Mouse (Mus musculus) forebrain, embryonic 13.5 days (tissue): ENCODE results near the gene Esr1. TPM values are rescaled to one million over a fixed set of nuclear protein-coding genes. Genes with fewer than 3 reads are reported as not detected.
A peak's percentile ranks its signal among the peaks of the same experiment; 100 is the strongest.

Experiments used
- ATAC-seq: fragments of 200-750 bp; cut with Nextera tagmentation; 2 replicates; pipeline ENCODE4 v1.8.0; 2017
- H3K27ac ChIP-seq: fragments of 300-500 bp; sonication (generic); 2 replicates; pipeline ENCODE4 v1.5.1; 2015; ENCODE audit warnings: inconsistent platforms, mild to moderate bottlenecking, moderate library complexity
- H3K27me3 ChIP-seq: fragments of 300-500 bp; sonication (generic); 2 replicates; pipeline ENCODE4 v1.6.1; 2015; ENCODE audit warnings: mild to moderate bottlenecking, inconsistent platforms
- H3K36me3 ChIP-seq: fragments of 300-500 bp; sonication (generic); 2 replicates; pipeline ENCODE4 v1.6.1; 2015; ENCODE audit warnings: mild to moderate bottlenecking, inconsistent platforms; ENCODE audit not compliant: poor library complexity, severe bottlenecking
- H3K4me1 ChIP-seq: fragments of 300-500 bp; sonication (generic); 2 replicates; pipeline ENCODE4 v1.6.1; 2015; ENCODE audit warnings: inconsistent platforms
- H3K4me2 ChIP-seq: fragments of 300-500 bp; sonication (generic); 2 replicates; pipeline ENCODE4 v1.6.1; 2015; ENCODE audit warnings: inconsistent platforms, mild to moderate bottlenecking, moderate library complexity
- H3K4me3 ChIP-seq: fragments of 300-500 bp; sonication (generic); 2 replicates; pipeline ENCODE4 v1.5.1; 2015; ENCODE audit warnings: mild to moderate bottlenecking, inconsistent platforms
- H3K9ac ChIP-seq: fragments of 300-500 bp; sonication (generic); 2 replicates; pipeline ENCODE4 v1.6.1; 2015; ENCODE audit warnings: mild to moderate bottlenecking, inconsistent platforms
- H3K9me3 ChIP-seq: fragments of 300-500 bp; sonication (generic); replicated peaks from 2 replicates; pipeline ENCODE4 v1.6.1; 2016; ENCODE audit warnings: inconsistent platforms
- WGBS: fragments of 180-500 bp; shearing (Covaris S2); methylation state at CpG from one replicate; pipeline ENCODE4 v1.1.7; 2015; 5-methylcytosine and 5-hydroxymethylcytosine counted together
- polyA plus RNA-seq: library from polyadenylated mRNA; unstranded; fragments of >200 nt; fragmentation: Nextera tagmentation; extraction: Ambion mirVana; gene quantifications from 2 replicates; pipeline ENCODE4 v1.2.1, GENCODE M21; 2015

Gene Esr1
- polyA plus RNA-seq, 1 experiment from 2014 or later = not detected

DNA sequence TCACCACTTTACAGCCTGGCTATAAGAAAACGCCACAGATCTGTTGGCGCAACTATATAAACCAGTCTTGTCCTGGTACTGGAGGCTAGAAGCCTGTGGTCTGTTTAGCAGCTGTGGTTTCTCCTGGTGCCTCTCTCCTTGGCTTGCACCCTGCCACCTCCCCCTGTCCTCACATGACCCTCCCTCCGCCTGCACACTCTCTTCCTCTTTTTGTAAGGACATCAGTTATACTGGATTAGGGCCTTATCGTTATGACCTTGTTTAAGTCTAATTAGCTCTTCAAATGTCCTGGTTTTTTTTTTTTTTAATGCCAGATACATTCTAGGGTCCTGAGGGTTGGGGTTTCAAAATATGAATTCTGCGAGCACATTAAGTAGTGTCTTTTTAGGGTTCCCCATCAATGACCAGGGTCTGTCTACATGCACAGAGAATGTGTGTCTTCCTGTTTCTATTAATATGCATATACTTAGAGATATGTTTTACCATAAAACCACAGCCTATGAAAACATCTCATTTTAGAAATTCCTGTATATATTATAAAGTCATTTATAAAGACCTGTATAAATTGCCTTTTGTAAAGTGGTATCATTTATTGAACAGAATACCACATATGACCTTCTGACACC is 175.7 kb downstream of the Esr1 start:
- 93% methylated on average over 5 of the region's 5 CpGs for WGBS
- H3K4me3 ChIP-seq = no peak overlapping the region
- H3K9ac ChIP-seq = no peak overlapping the region
- no peaks in the 10 kb centered on the region for H3K36me3 ChIP-seq
- H3K4me1 ChIP-seq = no peaks in the 10 kb centered on the region
- no peak overlapping the region for H3K27ac ChIP-seq
- no peak for ATAC-seq
- H3K9me3 ChIP-seq = no peaks in the 10 kb centered on the region
- no peak overlapping the region for H3K4me2 ChIP-seq
- no peaks in the 10 kb centered on the region for H3K27me3 ChIP-seq

- H3K4me2 ChIP-seq = no peak overlapping the region
- H3K4me1 ChIP-seq = no peaks in the 10 kb centered on the region
- WGBS = 88% methylated on average over 3 of the region's 3 CpGs
- no peaks in the 10 kb centered on the region for H3K36me3 ChIP-seq
- no peak overlapping the region for H3K27ac ChIP-seq
- no peaks in the 10 kb centered on the region for H3K9me3 ChIP-seq
- H3K9ac ChIP-seq = no peak overlapping the region
- ATAC-seq = no peak
- no peak overlapping the region for H3K4me3 ChIP-seq
- no peaks in the 10 kb centered on the region for H3K27me3 ChIP-seq
Measured at GRCm38 (mm10) chr10:4798268-4798808, 186.9 kb downstream of the Esr1 start.

GRCm38 (mm10) chr10:4824366-4824765 is 213.0 kb downstream of the Esr1 start:
- no peaks in the 10 kb centered on the region for H3K4me1 ChIP-seq
- H3K4me3 ChIP-seq = no peak overlapping the region
- 93% methylated on average over 5 of the region's 5 CpGs for WGBS
- no peak overlapping the region for H3K9ac ChIP-seq
- no peak overlapping the region for H3K4me2 ChIP-seq
- H3K36me3 ChIP-seq = no peaks in the 10 kb centered on the region
- ATAC-seq = no peak
- no peaks in the 10 kb centered on the region for H3K9me3 ChIP-seq
- no peak overlapping the region for H3K27ac ChIP-seq
- H3K27me3 ChIP-seq = no peaks in the 10 kb centered on the region

DNA sequence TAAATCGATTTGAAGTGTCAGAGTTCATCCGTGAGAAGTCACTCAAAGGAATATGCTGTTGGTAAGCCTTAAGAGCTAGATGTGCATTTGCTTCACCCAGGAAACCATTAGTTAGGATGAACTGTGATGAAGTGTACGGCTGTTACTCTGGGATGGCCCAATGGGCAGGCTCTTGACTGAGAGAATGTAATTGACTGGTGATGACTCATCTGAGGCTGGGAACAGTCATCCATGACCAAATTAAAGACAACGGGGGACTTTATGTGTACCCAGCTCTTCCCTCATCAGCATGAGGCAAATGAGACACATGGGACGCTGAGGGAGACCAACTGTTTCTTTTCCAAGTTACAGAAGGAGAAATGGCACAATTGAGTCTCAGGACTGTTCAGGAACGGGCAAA is 219.2 kb downstream of the Esr1 start:
- Histone ChIP-seq H3K27me3 (no peaks in the 10 kb centered on the region), H3K4me1 (no peaks in the 10 kb centered on the region), H3K4me3 (no peak overlapping the region), H3K4me2 (no peak overlapping the region), H3K27ac (no peak overlapping the region), H3K9me3 (no peaks in the 10 kb centered on the region), H3K36me3 (no peaks in the 10 kb centered on the region), H3K9ac (no peak overlapping the region)
- 87% methylated on average over 6 of the region's 6 CpGs for WGBS
- no peak for ATAC-seq

DNA sequence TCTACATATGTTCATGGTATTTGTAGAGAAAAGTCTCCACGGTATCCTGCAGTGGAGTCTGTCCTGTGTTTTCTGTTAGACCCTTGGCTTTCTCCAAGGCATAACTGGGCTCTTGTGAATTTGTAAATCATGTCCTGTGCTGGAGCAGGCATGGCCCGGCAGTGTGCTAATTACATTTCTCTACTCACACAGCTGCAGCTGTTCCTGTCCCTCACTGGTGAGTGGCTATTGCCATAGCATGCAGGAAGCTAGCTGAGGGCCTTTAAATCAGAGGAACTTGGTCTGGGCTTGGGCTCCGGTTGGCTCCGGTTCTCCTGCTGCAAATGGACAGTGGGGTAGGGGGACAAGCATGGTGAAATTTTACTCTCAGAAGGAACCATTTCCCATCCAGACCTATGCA is 226.7 kb downstream of the Esr1 start:
- Histone ChIP-seq H3K27ac (no peak overlapping the region), H3K4me3 (no peak overlapping the region), H3K27me3 (no peaks in the 10 kb centered on the region), H3K9ac (no peak overlapping the region), H3K4me1 (no peaks in the 10 kb centered on the region), H3K9me3 (no peaks in the 10 kb centered on the region), H3K36me3 (no peaks in the 10 kb centered on the region), H3K4me2 (no peak overlapping the region)
- 90% methylated on average over 4 of the region's 4 CpGs for WGBS
- ATAC-seq = no peak

DNA sequence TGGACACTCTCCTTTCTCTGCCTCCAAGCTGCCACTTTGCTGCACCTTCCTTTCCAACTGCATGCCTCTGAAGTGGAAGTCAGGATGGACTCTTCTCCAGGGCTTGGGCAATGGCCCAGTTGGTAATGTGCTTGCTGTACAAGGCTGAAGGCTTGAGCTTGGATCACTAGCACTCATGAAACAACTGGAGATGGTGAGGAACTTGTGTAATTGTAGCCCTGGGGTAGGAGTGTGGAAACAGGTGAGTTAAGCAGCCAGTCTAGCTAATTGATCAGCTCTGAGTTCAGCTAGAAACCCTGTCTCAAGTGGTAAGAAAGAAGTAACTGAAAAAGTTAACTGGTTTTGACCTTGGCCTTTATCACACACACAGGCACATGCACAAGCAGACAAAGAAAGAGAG is 229.6 kb downstream of the Esr1 start:
- Histone ChIP-seq H3K27me3 (no peaks in the 10 kb centered on the region), H3K4me2 (no peak overlapping the region), H3K27ac (no peak overlapping the region), H3K9me3 (no peaks in the 10 kb centered on the region), H3K4me3 (no peak overlapping the region), H3K36me3 (no peaks in the 10 kb centered on the region), H3K4me1 (no peaks in the 10 kb centered on the region), H3K9ac (no peak overlapping the region)
- ATAC-seq = no peak

DNA sequence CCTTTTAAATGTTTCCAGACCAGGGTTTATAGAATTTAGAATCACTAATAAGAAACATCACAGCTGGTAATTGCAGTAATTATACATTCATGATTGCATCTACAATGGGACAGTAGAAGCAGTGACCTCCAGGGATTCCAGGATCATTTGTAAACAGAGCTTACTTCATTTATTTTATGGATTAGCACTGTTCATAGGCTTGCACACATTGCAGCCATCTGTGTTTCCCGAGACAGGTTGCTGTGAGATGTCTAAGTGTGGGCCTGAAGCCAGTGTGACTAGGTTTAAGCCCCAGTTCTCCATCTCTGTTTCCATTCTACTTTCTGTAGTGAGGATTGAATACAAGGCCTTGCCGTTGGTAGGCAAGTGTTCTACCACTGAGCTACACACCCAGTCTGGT is 236.1 kb downstream of the Esr1 start:
- WGBS = 80% methylated on average over 2 of the region's 2 CpGs
- ATAC-seq = no peak
- H3K27me3 ChIP-seq = no peaks in the 10 kb centered on the region

DNA sequence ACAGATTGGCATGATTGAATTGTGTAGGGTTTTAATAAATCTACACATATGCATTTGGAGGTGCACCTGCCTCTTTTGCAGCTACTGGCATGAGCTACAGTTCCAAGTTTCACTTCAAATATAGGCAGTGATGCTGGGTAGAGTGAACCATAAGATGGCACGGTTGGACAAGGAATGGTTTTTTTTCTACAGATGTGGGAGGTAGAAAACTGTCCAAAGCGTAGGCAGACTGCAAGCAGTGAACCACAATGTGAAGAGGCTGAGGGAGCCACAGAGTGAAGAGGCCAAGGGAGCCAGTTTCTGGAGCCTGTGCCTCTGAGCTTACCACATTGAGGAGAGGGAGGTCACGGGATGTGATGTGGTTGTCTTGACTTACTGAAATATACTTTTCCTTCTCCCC is 238.5 kb downstream of the Esr1 start:
- 92% methylated on average over 3 of the region's 3 CpGs for WGBS
- H3K27ac ChIP-seq = no peak overlapping the region

More for the DNA sequence above, 236.1 kb downstream of the Esr1 start:
- Histone ChIP-seq H3K36me3 (no peaks in the 10 kb centered on the region), H3K4me1 (no peaks in the 10 kb centered on the region), H3K4me3 (no peak overlapping the region), H3K4me2 (no peak overlapping the region), H3K27ac (no peak overlapping the region), H3K9ac (no peak overlapping the region), H3K9me3 (no peaks in the 10 kb centered on the region)

DNA sequence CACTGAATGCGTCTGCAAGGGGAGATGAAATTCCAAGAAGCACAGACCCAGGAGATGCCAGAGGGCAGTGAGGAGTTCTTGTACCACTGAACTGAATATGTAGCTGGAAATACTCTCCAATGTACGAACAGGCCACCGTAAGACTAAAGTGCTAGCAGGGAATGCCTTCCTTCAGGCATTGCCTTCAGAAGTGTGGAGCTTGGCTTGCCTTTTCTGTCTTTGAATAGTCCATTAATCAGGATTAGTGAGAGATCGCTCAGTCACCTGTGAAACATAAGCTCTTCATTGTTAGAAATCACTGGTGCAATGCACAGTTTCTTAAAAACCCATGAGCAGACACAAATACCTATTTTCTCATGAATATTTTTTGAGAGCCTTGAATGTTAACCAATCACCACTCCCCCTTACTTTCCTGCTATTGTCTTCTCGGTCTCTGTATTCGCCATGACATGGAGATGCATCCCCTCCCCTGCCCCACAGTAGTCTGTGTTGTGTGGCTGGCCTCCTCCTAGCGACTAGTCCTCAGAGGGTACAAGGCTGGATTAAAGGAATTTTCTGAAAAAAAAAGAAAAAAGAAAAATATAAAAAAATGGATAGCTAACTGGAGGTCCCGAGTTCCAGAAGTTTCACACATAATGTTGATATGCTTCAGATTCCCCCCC is 263.8 kb downstream of the Esr1 start:
- peaks cover 6% of the 10 kb centered on the region; the same call in 1 of the 2 replicates for H3K4me1 ChIP-seq
- WGBS = 10% methylated on average over 8 of the region's 8 CpGs
- no peaks in the 10 kb centered on the region for H3K27me3 ChIP-seq
- no peak overlapping the region for H3K4me3 ChIP-seq
- no peak overlapping the region for H3K9ac ChIP-seq
- no peak overlapping the region for H3K27ac ChIP-seq
- H3K36me3 ChIP-seq = no peaks in the 10 kb centered on the region
- ATAC-seq = no peak
- no peak overlapping the region for H3K4me2 ChIP-seq
- peaks cover 5% of the 10 kb centered on the region; the same call in 1 of the 2 replicates for H3K9me3 ChIP-seq

More for the DNA sequence above, 238.5 kb downstream of the Esr1 start:
- H3K27me3 ChIP-seq = no peaks in the 10 kb centered on the region
- no peak overlapping the region for H3K9ac ChIP-seq
- no peak overlapping the region for H3K4me3 ChIP-seq
- no peak for ATAC-seq
- H3K4me2 ChIP-seq = no peak overlapping the region
- no peaks in the 10 kb centered on the region for H3K36me3 ChIP-seq
- H3K4me1 ChIP-seq = no peaks in the 10 kb centered on the region
- H3K9me3 ChIP-seq = no peaks in the 10 kb centered on the region

DNA sequence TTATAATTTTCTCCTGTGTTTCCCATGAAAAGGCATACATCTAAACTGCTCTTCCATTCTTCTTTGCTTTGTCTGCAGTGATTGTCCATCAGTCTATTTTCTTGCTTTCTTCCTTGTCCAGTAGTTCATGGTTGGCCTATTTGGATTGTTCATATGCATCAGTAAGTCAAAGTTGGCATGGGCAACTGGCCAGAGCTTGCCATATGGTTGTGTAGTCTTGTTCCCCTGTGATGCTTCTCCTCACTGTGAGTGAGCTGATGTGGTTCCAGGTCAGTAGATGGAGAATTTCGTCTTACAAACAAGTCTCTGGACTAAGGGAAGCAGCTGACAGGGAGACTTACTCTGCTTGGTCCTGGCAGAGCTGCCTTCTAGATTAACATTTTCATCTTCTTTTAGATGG is 270.0 kb downstream of the Esr1 start:
- ATAC-seq = no peak
- Histone ChIP-seq H3K9me3 (peaks cover 5% of the 10 kb centered on the region; the same call in 1 of the 2 replicates), H3K9ac (no peak overlapping the region), H3K27me3 (no peaks in the 10 kb centered on the region), H3K4me2 (no peak overlapping the region), H3K4me3 (no peak overlapping the region), H3K27ac (no peak overlapping the region), H3K4me1 (no peaks in the 10 kb centered on the region), H3K36me3 (no peaks in the 10 kb centered on the region)
- WGBS = 68% methylated on average over 1 of the region's 1 CpGs

DNA sequence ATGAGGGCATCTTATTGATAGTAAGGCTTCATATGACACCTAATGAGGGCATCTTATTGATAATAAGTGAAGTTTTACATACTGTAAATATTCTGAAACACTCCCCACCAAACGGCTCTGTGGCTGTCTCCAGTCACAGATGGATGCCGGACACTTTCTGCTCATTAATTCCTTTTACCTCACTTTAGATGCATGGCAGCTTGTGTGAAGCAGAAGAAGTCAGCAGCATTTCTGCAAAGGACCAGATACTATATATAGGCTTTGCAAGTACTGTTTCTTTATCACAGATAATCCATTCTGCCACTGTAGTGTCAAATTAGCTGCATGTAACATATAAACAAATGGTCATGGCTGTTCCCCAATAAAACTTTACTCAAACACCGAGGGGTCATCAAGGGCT is 274.1 kb downstream of the Esr1 start:
- H3K27me3 ChIP-seq = no peaks in the 10 kb centered on the region
- H3K9ac ChIP-seq = no peak overlapping the region
- no peaks in the 10 kb centered on the region for H3K4me1 ChIP-seq
- H3K36me3 ChIP-seq = no peaks in the 10 kb centered on the region
- no peak for ATAC-seq
- no peaks in the 10 kb centered on the region for H3K9me3 ChIP-seq
- no peak overlapping the region for H3K27ac ChIP-seq
- no peak overlapping the region for H3K4me3 ChIP-seq
- H3K4me2 ChIP-seq = no peak overlapping the region
- 83% methylated on average over 3 of the region's 3 CpGs for WGBS

DNA sequence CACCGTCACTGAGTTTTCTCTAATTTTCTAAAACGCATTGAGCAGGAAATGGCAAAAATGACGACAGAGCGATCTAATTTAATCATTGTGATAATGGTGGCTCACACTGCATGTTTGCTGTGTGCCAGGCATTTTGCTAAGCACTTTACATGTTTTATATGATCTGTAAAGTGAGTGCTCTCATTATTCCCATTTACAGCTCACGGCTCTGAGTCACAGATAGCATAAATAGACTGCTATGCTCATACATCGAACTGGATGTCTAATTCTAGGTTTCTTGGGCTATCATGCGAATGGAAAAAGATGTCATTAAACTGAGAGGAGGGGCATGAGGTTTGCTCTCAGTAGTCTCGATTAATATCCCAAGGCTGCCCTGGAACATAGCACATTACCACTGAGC is 274.6 kb downstream of the Esr1 start:
- WGBS = 77% methylated on average over 8 of the region's 8 CpGs
- H3K9ac ChIP-seq = no peak overlapping the region
- peak; percentile 55 for ATAC-seq
- H3K36me3 ChIP-seq = no peaks in the 10 kb centered on the region
- H3K4me1 ChIP-seq = no peaks in the 10 kb centered on the region
- H3K4me3 ChIP-seq = no peak overlapping the region
- no peak overlapping the region for H3K27ac ChIP-seq
- no peak overlapping the region for H3K4me2 ChIP-seq
- no peaks in the 10 kb centered on the region for H3K9me3 ChIP-seq
- H3K27me3 ChIP-seq = no peaks in the 10 kb centered on the region

- ATAC-seq = no peak
- no peaks in the 10 kb centered on the region for H3K4me1 ChIP-seq
- H3K9ac ChIP-seq = no peak overlapping the region
- no peaks in the 10 kb centered on the region for H3K36me3 ChIP-seq
- H3K4me2 ChIP-seq = no peak overlapping the region
- WGBS = 38% methylated on average over 1 of the region's 1 CpGs
- no peaks in the 10 kb centered on the region for H3K27me3 ChIP-seq
- no peaks in the 10 kb centered on the region for H3K9me3 ChIP-seq
- no peak overlapping the region for H3K27ac ChIP-seq
- H3K4me3 ChIP-seq = no peak overlapping the region
Measured at GRCm38 (mm10) chr10:4893475-4893874, 282.1 kb downstream of the Esr1 start.
